Mouse (Mus musculus): Measurements from ENCODE around the gene Cd83.

DNA sequence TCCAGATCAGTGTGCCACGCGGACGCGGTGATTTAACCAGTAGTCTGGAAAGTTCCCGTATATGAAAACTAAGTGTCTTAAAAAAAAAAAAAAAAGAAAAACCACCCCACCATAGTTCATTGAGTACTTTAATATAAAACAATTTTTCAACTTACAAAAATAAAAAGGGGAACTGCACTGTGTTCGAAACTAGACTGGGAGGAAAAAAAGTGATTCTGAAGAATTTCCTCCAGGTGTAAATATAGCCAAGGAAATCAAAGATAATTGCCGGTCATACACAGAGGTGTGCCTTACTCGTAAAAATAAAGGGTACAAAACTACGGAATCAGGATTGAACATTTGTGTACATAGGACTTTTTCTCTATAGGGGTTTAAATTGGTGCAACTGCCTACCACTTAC, 21.7 kb upstream of the Cd83 start:
- TF ChIP-seq ZNF384 (IDR thresholded peaks at IDR 0.05; ENCODE audit: low read depth, low read length), result no peak
- TF ChIP-seq HCFC1 (IDR thresholded peaks at IDR 0.05; ENCODE audit: borderline replicate concordance, insufficient read depth, low read length), result no peak

All from ES-E14 (cell line).